Mouse (Mus musculus): ENCODE results near the gene Trim50.

DNA sequence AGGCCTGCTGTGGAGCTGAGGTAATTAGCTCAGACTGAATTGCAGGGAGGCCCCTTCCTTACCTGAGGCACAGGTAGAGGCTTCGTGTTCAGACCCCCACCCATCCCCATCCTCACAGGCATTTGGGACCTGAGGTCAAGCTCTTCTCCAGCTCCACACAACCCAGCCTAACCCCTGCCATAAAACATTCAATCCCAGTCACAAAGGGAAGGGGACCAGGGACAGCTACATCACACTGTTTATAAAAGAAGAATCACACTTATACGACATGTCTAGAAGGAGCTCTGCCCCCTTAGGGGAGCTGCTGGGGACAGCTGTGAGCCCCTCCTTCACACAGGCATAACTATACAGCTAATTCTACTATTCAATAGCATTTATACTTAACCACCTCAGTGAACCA is 23.2 kb downstream of the Trim50 start:
- TF ChIP-seq CTCF (conservative IDR thresholded peaks at IDR 0.05; ENCODE audit: insufficient read depth, insufficient read length, low read depth, low read length), result no peak
- TF ChIP-seq POLR2A (IDR thresholded peaks at IDR 0.05; ENCODE audit: low read depth, low read length), result no peak

Measured in kidney, adult 2 months (tissue).